Mouse (Mus musculus) hindbrain, embryonic 14.5 days (tissue): ENCODE data around the gene Bid. TPM values are rescaled to one million over a fixed set of nuclear protein-coding genes. Genes with fewer than 3 reads are reported as not detected.
A peak's percentile ranks its signal among the peaks of the same experiment; 100 is the strongest.

ENCODE experiments used
- ATAC-seq: fragments of 200-750 bp; cut with Nextera tagmentation; 2 replicates; pipeline ENCODE4 v1.8.0; 2017; ENCODE audit warnings: moderate number of reproducible peaks, mild to moderate bottlenecking, moderate TSS enrichment, moderate library complexity; ENCODE audit not compliant: low FRiP score
- DNase-seq: peaks from one replicate; pipeline ENCODE4 v3.0.0-alpha.2; 2015; ENCODE audit warnings: low spot score
- H3K27ac ChIP-seq: fragments of 300-500 bp; sonication (generic); 2 replicates; pipeline ENCODE4 v1.5.1; 2014; ENCODE audit warnings: mild to moderate bottlenecking, moderate library complexity
- H3K27me3 ChIP-seq: fragments of 300-500 bp; sonication (generic); 2 replicates; pipeline ENCODE4 v1.6.1; 2014; ENCODE audit warnings: mild to moderate bottlenecking, low read length, mixed read lengths; ENCODE audit not compliant: control insufficient read depth, insufficient read depth
- H3K36me3 ChIP-seq: fragments of 300-500 bp; sonication (generic); replicated peaks from 2 replicates; pipeline ENCODE4 v1.6.1; 2014; ENCODE audit not compliant: control insufficient read depth, insufficient read depth
- H3K4me1 ChIP-seq: fragments of 300-500 bp; sonication (generic); replicated peaks from 2 replicates; pipeline ENCODE4 v1.6.1; 2014; ENCODE audit warnings: antibody characterized with exemption, low read length, mixed read lengths; ENCODE audit not compliant: control insufficient read depth, insufficient read depth
- H3K4me2 ChIP-seq: fragments of 300-500 bp; sonication (generic); replicated peaks from 2 replicates; pipeline ENCODE4 v1.6.1; 2014; ENCODE audit warnings: mild to moderate bottlenecking, moderate library complexity
- H3K4me3 ChIP-seq: fragments of 300-500 bp; sonication (generic); replicated peaks from 2 replicates; pipeline ENCODE4 v1.5.1; 2014; ENCODE audit warnings: mild to moderate bottlenecking, low read length
- H3K9ac ChIP-seq: fragments of 300-500 bp; sonication (generic); 2 replicates; pipeline ENCODE4 v1.6.1; 2014
- H3K9me3 ChIP-seq: fragments of 300-500 bp; sonication (generic); 2 replicates; pipeline ENCODE4 v1.6.1; 2016; ENCODE audit warnings: low read length; ENCODE audit not compliant: control insufficient read depth
- WGBS: fragments of 180-500 bp; shearing (Covaris S2); extraction: QIAGEN DNeasy Blood & Tissue Kit; methylation state at CpG from one replicate; pipeline ENCODE4 v1.1.7; 2014; 5-methylcytosine and 5-hydroxymethylcytosine counted together
- polyA plus RNA-seq: library from polyadenylated mRNA; unstranded; fragments of >200 nt; fragmentation: Nextera tagmentation; extraction: Ambion mirVana; gene quantifications from 2 replicates; pipeline ENCODE4 v1.2.1, GENCODE M21; 2014

The Bid gene
- polyA plus RNA-seq = 40.2 and 44.1 TPM in 2 replicates

GRCm38 (mm10) chr6:120916074-120916971, at the start of gene Bid:
Gene Bid (minus strand): TSS chr6:120916853.
- Histone ChIP-seq H3K4me3 (peak within 1 kb of the TSS; percentile 73), H3K27ac (peak within 1 kb of the TSS; percentile 47; the same call in 1 of the 2 replicates), H3K36me3 (no peaks in the 10 kb centered on the region), H3K27me3 (no peaks in the 10 kb centered on the region), H3K9me3 (no peaks in the 10 kb centered on the region), H3K4me2 (peak within 1 kb of the TSS; percentile 88), H3K9ac (peak within 1 kb of the TSS; percentile 69), H3K4me1 (peaks cover 10% of the 10 kb centered on the region)
- ATAC-seq = peak; percentile 91
- DNase-seq = peak; percentile 72
- 1% methylated on average over 66 of the region's 67 CpGs for WGBS

GRCm38 (mm10) chr6:120965814-120966213, 49.2 kb upstream of the Bid start:
- no peak overlapping the region for H3K4me2 ChIP-seq
- no peak overlapping the region for H3K27ac ChIP-seq
- no peaks in the 10 kb centered on the region for H3K9me3 ChIP-seq
- DNase-seq = no peak
- H3K4me1 ChIP-seq = no peaks in the 10 kb centered on the region
- WGBS = 73% methylated on average over 13 of the region's 13 CpGs
- no peak for ATAC-seq
- H3K4me3 ChIP-seq = no peak overlapping the region
- no peaks in the 10 kb centered on the region for H3K27me3 ChIP-seq
- H3K36me3 ChIP-seq = peaks cover 49% of the 10 kb centered on the region
- H3K9ac ChIP-seq = no peak overlapping the region

DNA sequence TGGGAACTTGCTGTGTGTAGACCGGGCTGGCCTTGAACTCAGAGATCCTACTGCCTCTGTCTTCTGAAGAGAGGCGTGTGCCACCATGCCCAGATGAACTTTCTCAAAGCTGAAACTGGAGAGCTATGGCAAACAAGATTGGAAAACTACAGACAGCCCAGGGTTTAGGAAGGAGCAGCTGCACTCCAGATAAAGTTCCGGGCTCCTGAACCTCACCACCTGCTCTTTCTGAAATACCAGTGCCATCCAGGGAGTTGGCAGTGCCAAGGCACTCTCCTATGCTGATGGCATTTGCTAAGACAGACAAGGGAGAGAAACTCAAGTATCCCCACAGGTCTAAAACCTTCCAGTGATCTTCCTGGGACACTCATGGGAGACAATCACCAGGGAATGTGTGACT, 47.5 kb upstream of the Bid start:
- Histone ChIP-seq H3K4me3 (no peak overlapping the region), H3K36me3 (peaks cover 49% of the 10 kb centered on the region), H3K4me1 (no peaks in the 10 kb centered on the region), H3K9ac (no peak overlapping the region), H3K4me2 (no peak overlapping the region), H3K27me3 (no peaks in the 10 kb centered on the region), H3K9me3 (no peaks in the 10 kb centered on the region), H3K27ac (no peak overlapping the region)
- ATAC-seq (no peak), DNase-seq (no peak)
- 97% methylated on average over 3 of the region's 3 CpGs for WGBS

GRCm38 (mm10) chr6:120960338-120961030, 43.8 kb upstream of the Bid start:
- ATAC-seq (no peak), DNase-seq (no peak)
- Histone ChIP-seq H3K36me3 (peaks cover 69% of the 10 kb centered on the region), H3K9ac (no peak overlapping the region), H3K27ac (no peak overlapping the region), H3K9me3 (no peaks in the 10 kb centered on the region), H3K27me3 (no peaks in the 10 kb centered on the region), H3K4me1 (no peaks in the 10 kb centered on the region), H3K4me3 (no peak overlapping the region), H3K4me2 (no peak overlapping the region)
- WGBS = 89% methylated on average over 9 of the region's 9 CpGs

- Histone ChIP-seq H3K36me3 (peaks cover 91% of the 10 kb centered on the region), H3K4me2 (no peak overlapping the region), H3K27ac (no peak overlapping the region), H3K9ac (no peak overlapping the region), H3K27me3 (no peaks in the 10 kb centered on the region), H3K4me3 (no peak overlapping the region), H3K9me3 (no peaks in the 10 kb centered on the region), H3K4me1 (no peaks in the 10 kb centered on the region)
- WGBS = 93% methylated on average over 4 of the region's 4 CpGs
- ATAC-seq (no peak), DNase-seq (no peak)
Measured at GRCm38 (mm10) chr6:120957331-120957730, 40.7 kb upstream of the Bid start.

GRCm38 (mm10) chr6:120956259-120957161, 39.9 kb upstream of the Bid start:
- H3K27me3 ChIP-seq = no peaks in the 10 kb centered on the region
- H3K4me3 ChIP-seq = no peak overlapping the region
- H3K4me1 ChIP-seq = no peaks in the 10 kb centered on the region
- H3K9me3 ChIP-seq = no peaks in the 10 kb centered on the region
- H3K9ac ChIP-seq = no peak overlapping the region
- H3K27ac ChIP-seq = no peak overlapping the region
- peaks cover 92% of the 10 kb centered on the region for H3K36me3 ChIP-seq
- 88% methylated on average over 11 of the region's 11 CpGs for WGBS
- no peak overlapping the region for H3K4me2 ChIP-seq
- DNase-seq (no peak), ATAC-seq (no peak)

DNA sequence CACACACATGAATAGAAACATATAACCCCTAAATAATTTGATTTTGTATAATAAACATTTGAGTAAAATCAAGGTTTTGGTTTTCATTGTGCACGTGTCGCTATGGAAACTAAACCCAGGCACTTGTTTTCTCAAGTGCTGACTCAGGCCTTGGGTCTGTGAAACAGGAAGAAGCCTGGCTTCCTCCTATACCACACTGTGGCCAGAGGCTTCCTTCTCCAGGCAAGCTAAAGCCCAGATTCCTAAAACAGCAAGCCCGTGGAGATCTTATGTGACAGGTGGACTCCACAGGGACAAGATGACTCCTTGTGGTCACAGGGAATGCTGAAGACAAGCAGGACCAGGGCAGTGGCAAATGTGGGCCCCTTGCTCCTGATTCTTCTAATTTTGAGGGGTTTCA, 38.6 kb upstream of the Bid start:
- no peak overlapping the region for H3K27ac ChIP-seq
- H3K27me3 ChIP-seq = no peaks in the 10 kb centered on the region
- no peak overlapping the region for H3K4me3 ChIP-seq
- DNase-seq (no peak), ATAC-seq (no peak)
- H3K4me2 ChIP-seq = no peak overlapping the region
- H3K36me3 ChIP-seq = peaks cover 90% of the 10 kb centered on the region
- WGBS = 78% methylated on average over 3 of the region's 3 CpGs
- H3K9me3 ChIP-seq = no peaks in the 10 kb centered on the region
- H3K9ac ChIP-seq = no peak overlapping the region
- H3K4me1 ChIP-seq = no peaks in the 10 kb centered on the region

DNA sequence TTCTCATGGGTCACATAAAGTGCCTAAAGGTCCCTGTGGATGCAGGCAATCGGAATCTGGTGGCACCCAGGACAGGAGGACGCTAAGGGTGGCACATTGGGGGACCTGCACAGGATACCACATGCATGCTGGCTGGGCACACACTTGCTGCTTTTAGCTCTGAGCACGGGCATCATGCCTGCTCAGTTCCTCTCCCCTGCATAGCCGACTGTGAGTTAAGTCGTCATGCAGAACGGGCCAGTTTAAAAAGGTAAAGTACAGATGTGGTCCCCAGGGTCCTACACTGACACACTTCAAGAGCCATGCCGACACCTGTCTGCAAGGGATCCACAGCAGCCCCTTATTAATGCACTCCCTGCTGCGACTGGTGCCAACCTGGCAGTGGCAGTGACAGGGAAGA, 37.6 kb upstream of the Bid start:
- Histone ChIP-seq H3K9me3 (no peaks in the 10 kb centered on the region), H3K36me3 (peaks cover 90% of the 10 kb centered on the region), H3K4me3 (no peak overlapping the region), H3K4me1 (no peaks in the 10 kb centered on the region), H3K9ac (no peak overlapping the region), H3K27ac (no peak overlapping the region), H3K4me2 (no peak overlapping the region), H3K27me3 (no peaks in the 10 kb centered on the region)
- ATAC-seq (no peak), DNase-seq (no peak)
- WGBS = 89% methylated on average over 8 of the region's 8 CpGs

DNA sequence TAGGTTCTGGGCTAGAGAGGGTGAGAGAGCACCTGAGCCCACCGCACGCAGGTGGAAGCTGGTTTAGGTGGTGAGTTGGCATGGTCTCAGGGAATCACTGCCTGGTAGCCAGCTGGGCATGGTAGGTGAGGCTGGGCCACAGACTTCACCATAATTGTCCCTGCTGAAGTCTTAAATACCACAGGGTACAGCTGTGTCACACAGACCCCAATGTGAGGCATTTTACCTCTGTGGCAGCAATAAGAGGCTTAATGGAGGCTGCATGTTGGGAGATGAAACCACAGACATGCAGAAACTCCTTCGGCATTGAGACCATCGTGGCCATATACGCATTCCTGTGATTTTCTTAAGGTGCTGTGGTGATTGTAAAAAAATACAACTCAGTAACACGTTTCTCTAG, 35.8 kb upstream of the Bid start:
- Histone ChIP-seq H3K4me3 (no peak overlapping the region), H3K4me2 (no peak overlapping the region), H3K27me3 (no peaks in the 10 kb centered on the region), H3K27ac (no peak overlapping the region), H3K9ac (no peak overlapping the region), H3K4me1 (no peaks in the 10 kb centered on the region), H3K9me3 (no peaks in the 10 kb centered on the region), H3K36me3 (peaks cover 90% of the 10 kb centered on the region)
- no peak for DNase-seq
- ATAC-seq = no peak
- 85% methylated on average over 6 of the region's 6 CpGs for WGBS
